Mouse (Mus musculus) c-Kit-positive CD71-positive TER-119-positive erythroid progenitor cells, embryonic 14.5 days (primary cell): ENCODE data around the gene Olfr600.
"Not testable (repeated sequence)": the region's sequence is repeated elsewhere in the genome, so short reads cannot be mapped to it uniquely, and the experiment has no call there.

Experiments used
- DNase-seq: peaks from one replicate; pipeline ENCODE4 v3.0.0-alpha.2; 2013; ENCODE audit warnings: low spot score

The Olfr600 gene

DNA sequence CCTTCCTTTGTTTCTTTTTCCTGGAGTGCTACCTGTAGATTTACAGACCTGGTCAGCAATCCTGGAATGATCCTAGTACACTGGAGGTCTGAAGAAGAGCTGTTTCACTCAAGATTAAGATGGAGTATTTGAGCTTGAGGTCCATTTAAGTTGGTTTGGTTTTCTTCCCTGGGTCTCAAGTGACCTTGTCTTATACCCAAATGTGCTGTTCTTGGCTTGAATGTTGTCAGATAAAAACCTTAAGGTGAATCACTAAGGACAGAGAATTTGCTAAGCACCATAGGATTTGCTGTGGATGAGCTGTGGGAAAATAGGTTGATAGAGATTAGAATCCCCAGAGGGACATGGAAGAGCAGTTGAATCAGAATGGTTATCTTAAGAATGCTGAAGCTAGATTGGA, at the start of gene Olfr600:
Gene Olfr600 (minus strand): TSS at position 101 of the 400 bp plus-strand sequence.
- DNase-seq: no peak

DNA sequence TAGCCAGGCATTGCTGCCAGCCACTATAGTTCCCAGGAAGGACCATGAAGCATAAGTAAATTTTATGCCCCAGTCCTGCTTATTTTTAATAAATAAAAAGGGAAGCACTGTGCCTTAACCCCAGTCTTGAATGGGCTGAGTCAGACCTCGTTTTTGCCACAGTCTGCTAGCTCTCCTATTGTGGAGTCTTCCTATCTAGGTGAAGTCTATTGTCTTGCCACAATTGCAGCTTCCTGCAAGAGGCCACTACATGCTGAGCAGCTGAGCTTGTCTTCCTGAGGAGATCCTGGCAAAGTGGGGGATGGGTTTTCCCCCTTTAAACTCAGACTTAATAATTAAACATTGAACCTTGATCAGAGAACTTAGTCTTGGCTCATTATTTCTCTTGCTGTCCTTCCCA, 49.5 kb upstream of the Olfr600 start:
- no peak for DNase-seq

DNA sequence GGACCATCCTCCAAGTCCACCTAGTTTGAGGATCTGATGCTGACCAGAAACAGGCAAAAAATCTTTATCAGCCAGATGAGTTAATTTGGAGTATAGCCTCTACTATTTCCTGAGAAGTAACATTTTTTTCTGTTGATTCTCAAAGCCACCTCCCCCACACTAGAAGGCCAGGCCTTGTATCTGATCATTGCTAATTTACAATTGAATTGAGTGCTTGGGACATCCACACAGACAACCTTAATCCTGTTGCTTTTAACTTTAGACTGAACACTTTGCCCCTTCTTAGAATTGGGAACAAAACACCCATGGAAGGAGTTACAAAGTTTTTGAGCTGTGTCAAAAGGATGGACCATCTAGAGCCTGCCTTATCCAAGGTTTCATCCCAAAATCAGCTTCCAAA, 48.3 kb upstream of the Olfr600 start:
- no peak for DNase-seq

DNA sequence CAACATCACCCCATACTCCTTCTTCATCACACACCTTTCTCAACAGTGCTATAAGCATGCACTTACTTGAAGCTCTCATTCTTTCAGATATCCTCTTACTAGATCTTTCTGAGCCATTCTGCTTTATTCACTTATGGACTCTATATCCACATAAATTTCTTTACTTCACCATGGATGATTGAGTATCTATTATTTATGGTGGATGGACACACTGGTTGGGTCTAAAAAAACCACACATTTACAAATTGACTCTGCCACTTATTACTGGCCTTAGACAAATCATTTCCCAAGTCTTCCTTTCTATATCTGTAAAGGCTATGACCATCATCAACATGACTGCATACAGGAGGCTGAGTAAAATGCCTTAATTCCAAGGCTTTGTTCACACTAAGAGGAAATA, 36.6 kb upstream of the Olfr600 start, which contains the start of gene Olfr603:
Gene Olfr603 (minus strand): TSS at position 101 of the 400 bp plus-strand sequence.
- no peak for DNase-seq

DNA sequence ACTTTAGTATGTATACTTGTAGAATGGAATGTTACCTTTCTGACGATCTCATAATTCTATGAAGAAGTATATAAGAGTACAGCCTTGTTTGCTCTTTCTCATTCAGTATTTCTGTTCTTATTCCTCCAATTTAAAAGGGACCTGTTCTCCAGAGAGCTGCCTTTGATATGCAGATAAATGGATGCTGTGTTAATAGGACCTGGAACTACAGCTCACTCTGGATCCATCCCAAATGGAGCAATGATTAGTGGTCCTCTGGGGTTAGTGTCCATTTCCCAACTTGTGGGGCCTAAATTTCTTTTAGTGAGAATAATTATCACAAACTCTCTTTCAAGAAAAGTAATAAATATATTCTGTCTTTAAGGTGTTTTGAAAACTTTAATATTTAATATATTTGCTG, 13.1 kb upstream of the Olfr600 start, which contains the start of gene Olfr601:
Gene Olfr601 (minus strand): TSS at position 101 of the 400 bp plus-strand sequence.
- no peak for DNase-seq

DNA sequence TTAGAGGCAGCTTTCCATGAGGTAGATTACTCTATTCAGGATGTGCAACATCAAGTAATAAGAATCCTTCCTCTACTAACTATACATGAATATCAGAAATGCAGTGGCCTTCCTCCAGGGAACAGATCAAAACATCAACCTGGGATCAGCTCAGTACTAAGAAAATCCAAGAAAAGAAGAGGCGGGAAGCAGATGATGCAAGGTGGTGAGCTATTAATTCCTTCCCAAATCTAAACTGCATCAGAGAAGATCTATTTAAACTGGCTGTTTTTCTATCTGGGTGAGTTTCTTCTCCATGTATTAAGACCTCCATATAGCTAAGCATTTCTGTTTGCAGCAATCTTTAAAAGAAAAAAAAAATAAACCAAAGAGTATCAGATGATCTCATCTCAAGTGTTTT, 13.9 kb downstream of the Olfr600 start, which contains the start of gene Olfr599:
Gene Olfr599 (plus strand): TSS at position 301 of the 400 bp plus-strand sequence.
- no peak for DNase-seq

DNA sequence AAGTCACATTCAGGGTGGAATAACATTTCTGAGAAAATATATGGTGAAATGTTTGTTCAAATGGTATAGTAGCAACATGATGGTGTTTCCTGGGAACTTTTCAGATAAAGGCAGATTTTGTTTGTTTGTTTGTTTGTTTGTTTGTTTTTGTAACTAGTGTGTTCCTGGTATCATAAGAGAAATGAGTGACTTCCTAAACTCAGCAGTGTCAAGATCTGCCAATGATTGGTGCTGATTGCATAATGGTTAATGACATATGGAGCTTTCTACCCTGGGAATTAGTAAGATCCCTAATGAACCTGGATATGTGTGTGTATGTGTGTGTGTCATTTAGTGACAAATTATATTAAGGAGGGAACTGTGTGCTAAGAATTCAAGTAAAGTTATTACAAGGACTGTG, 26.2 kb downstream of the Olfr600 start, which contains the start of gene Olfr598:
Gene Olfr598 (plus strand): TSS at position 301 of the 400 bp plus-strand sequence.
- DNase-seq: no peak

DNA sequence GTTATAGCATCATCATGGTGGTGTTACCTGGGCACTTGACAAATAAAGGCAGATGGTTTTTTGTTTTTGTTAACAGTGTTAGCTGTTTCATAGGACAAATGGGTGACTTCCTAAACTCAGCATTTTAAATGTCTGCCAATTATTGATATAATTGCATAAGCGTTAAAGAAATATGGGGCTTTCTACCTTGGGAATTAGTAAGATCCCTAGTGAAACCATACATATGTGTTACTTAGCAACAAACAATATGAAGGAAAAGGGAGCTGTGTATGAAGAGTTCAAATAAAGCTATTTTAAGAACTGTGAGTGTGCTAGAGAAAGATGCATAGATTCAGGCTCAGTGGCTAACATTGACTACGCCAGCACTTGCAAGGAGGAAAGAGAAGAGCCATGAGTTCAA, 33.5 kb downstream of the Olfr600 start, which contains the start of gene Olfr597:
Gene Olfr597 (plus strand): TSS at position 301 of the 400 bp plus-strand sequence.
- not testable (repeated sequence) for DNase-seq

DNA sequence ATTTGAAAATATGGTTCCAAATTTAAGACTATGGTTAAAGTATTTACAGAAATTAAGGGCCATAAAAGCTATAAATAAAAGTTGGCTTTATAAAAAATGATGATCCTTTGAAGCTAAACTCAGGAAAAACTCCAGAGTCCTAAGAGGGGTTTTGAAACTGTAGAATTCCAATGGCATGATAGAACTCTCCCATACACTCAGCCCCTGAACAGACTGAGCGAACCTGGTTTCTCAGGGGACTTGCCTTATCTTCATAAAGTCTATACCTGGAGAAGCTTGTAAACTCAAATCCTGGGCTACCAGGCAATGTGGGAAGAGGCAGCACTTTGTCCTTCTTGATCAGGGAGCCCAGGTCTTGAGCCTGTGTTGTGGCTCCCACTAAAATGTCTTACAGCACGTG, 44.1 kb downstream of the Olfr600 start, which contains the start of gene Olfr596:
Gene Olfr596 (plus strand): TSS at position 301 of the 400 bp plus-strand sequence.
- not testable (repeated sequence) for DNase-seq
